In the genomic region with DNA sequence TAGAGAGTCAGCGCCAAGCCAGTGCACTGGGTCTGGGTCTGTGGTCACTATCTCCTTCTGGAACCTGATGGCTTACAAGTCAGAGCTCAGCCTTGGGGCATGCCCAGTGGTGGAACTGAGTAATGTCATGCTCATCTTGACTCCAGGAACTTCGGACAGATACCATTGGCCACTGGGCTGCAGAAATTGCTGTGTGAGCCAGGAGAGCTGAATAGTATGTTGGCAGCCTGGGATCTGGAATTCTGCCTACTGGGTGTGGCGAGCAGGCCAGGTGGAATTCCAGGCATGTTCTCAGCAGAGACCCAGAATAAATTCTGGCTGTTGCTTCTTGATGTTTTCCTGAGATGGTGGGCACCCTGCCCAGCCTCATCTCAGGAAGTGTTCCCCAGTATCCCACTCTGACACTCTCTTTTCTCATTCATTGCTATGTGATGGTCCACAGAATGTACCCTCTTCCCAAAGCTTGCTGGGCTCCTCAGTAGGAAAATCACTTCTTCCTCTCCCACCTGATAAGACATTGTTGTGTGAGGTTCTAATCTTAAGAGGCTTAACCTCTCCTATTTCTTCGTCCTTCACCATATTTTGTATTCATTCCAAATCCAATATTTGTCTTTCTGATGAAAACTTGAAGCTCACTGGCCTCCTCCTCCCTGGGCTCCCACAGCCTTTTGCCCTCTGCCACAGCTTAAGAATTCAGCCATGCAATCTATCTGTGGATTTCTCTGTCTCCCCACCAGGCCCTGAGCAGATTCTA, we compare ENCODE assay signal across 10 mouse cellular contexts. TPM values are rescaled to one million over a fixed set of nuclear protein-coding genes. Genes with fewer than 3 reads are reported as not detected.
DNase-seq lines count a peak whose midpoint lies in the region; ATAC-seq and TF ChIP-seq lines count a peak whose summit lies in the region.
"Had no signal": no experiment of that assay in that cellular context is flagged by ENCODE, and none has a peak within 500 bp of the region (broad histone marks: within the 10 kb centered on the region; RNA-seq: fewer than 3 reads in every experiment).

No protein-coding gene starts in this region.

- WGBS in hindbrain, postnatal 0 days = 78% methylated on average over 4 of the region's 4 CpGs
- 78% methylated on average over 4 of the region's 4 CpGs for WGBS in hindbrain, embryonic 12.5 days
- WGBS in heart, embryonic 16.5 days = 36% methylated on average over 4 of the region's 4 CpGs
- WGBS in lung, postnatal 0 days = 56% methylated on average over 4 of the region's 4 CpGs

- no peaks in the 10 kb centered on the region for H3K27me3 ChIP-seq in hindbrain, postnatal 0 days (ENCODE audit: insufficient read depth, low read length)
- H3K27me3 ChIP-seq in hindbrain, embryonic 12.5 days = no peaks in the 10 kb centered on the region
- no peaks in the 10 kb centered on the region for H3K27me3 ChIP-seq in heart, embryonic 16.5 days (ENCODE audit: control insufficient read depth, insufficient read depth, low read length)
- H3K27me3 ChIP-seq in lung, postnatal 0 days (replicated peaks; ENCODE audit: insufficient read depth, low read length) = no peaks in the 10 kb centered on the region

- no peaks in the 10 kb centered on the region for H3K9me3 ChIP-seq in hindbrain, postnatal 0 days (ENCODE audit: low read length)
- no peaks in the 10 kb centered on the region for H3K9me3 ChIP-seq in hindbrain, embryonic 12.5 days (replicated peaks)
- H3K9me3 ChIP-seq in heart, embryonic 16.5 days (replicated peaks; ENCODE audit: control insufficient read depth, low read length) = no peaks in the 10 kb centered on the region
- H3K9me3 ChIP-seq in lung, postnatal 0 days (ENCODE audit: low read length) = no peaks in the 10 kb centered on the region

- no peak for DNase-seq in hindbrain, postnatal 0 days (ENCODE audit: low spot score)
- peak; percentile 13 for DNase-seq in ZHBTc4 (ENCODE audit: low read depth, low spot score)
- peak; percentile 84 for DNase-seq in lung, postnatal 0 days (ENCODE audit: low spot score)
- DNase-seq in thymus, postnatal 25 days = no peak
- no peak for DNase-seq in adrenal gland, adult 2 months
- DNase-seq in right cerebral cortex, postnatal 4 days = no peak
- DNase-seq: gastrocnemius, postnatal 14 days; layer of hippocampus, adult 9-11 months had no signal

- 0 out of 2 replicates have a peak, but pooled peaks have one; percentile 10 for TF ChIP-seq CTCF in hindbrain, postnatal 0 days (IDR thresholded peaks at IDR 0.05; ENCODE audit: low read depth)
- TF ChIP-seq CTCF in lung, postnatal 0 days (IDR thresholded peaks at IDR 0.05) = peak; percentile 47

- H3K4me1 ChIP-seq in hindbrain, postnatal 0 days (ENCODE audit: insufficient read depth, low read length) = no peaks in the 10 kb centered on the region
- H3K4me1 ChIP-seq in hindbrain, embryonic 12.5 days = no peaks in the 10 kb centered on the region
- peaks cover 15% of the 10 kb centered on the region for H3K4me1 ChIP-seq in heart, embryonic 16.5 days (ENCODE audit: control insufficient read depth, insufficient read depth, low read length)
- H3K4me1 ChIP-seq in lung, postnatal 0 days (ENCODE audit: insufficient read depth, low read depth, low read length) = peaks cover 3% of the 10 kb centered on the region; the same call in 1 of the 2 replicates

- H3K4me2 ChIP-seq in hindbrain, postnatal 0 days (ENCODE audit: low read depth, low read length) = no peak overlapping the region
- no peak overlapping the region for H3K4me2 ChIP-seq in hindbrain, embryonic 12.5 days (replicated peaks)
- no peak overlapping the region for H3K4me2 ChIP-seq in heart, embryonic 16.5 days (ENCODE audit: low read depth, low read length)
- no peak overlapping the region for H3K4me2 ChIP-seq in lung, postnatal 0 days (replicated peaks; ENCODE audit: low read depth, low read length)

- no peak for ATAC-seq in hindbrain, postnatal 0 days
- ATAC-seq in hindbrain, embryonic 12.5 days (ENCODE audit: low FRiP score) = no peak
- peak; percentile 65; the same call in 1 of the 2 replicates for ATAC-seq in heart, embryonic 16.5 days (replicated peaks; ENCODE audit: extremely low read depth, insufficient read depth, low FRiP score)
- peak; percentile 94 for ATAC-seq in lung, postnatal 0 days

- TF ChIP-seq EP300 in lung, postnatal 0 days (IDR thresholded peaks at IDR 0.05) = peak; percentile 75

- H3K27ac ChIP-seq in hindbrain, postnatal 0 days = no peak overlapping the region
- no peak overlapping the region for H3K27ac ChIP-seq in hindbrain, embryonic 12.5 days
- H3K27ac ChIP-seq in heart, embryonic 16.5 days (ENCODE audit: low read length) = peak overlapping the region; percentile 33
- peak overlapping the region; percentile 78 for H3K27ac ChIP-seq in lung, postnatal 0 days (ENCODE audit: low read length)

- H3K4me3 ChIP-seq in hindbrain, postnatal 0 days (ENCODE audit: low read length) = no peak overlapping the region
- no peak overlapping the region for H3K4me3 ChIP-seq in hindbrain, embryonic 12.5 days
- no peak overlapping the region for H3K4me3 ChIP-seq in heart, embryonic 16.5 days (ENCODE audit: low read length)
- H3K4me3 ChIP-seq in lung, postnatal 0 days (ENCODE audit: low read depth, low read length) = no peak overlapping the region

- H3K9ac ChIP-seq in hindbrain, postnatal 0 days (replicated peaks; ENCODE audit: low read length) = no peak overlapping the region
- H3K9ac ChIP-seq in hindbrain, embryonic 12.5 days = no peak overlapping the region
- no peak overlapping the region for H3K9ac ChIP-seq in heart, embryonic 16.5 days (ENCODE audit: low read length)
- no peak overlapping the region for H3K9ac ChIP-seq in lung, postnatal 0 days (replicated peaks; ENCODE audit: low read depth)

- H3K36me3 ChIP-seq in hindbrain, postnatal 0 days (ENCODE audit: insufficient read depth, low read length) = no peaks in the 10 kb centered on the region
- H3K36me3 ChIP-seq in hindbrain, embryonic 12.5 days = no peaks in the 10 kb centered on the region
- no peaks in the 10 kb centered on the region for H3K36me3 ChIP-seq in heart, embryonic 16.5 days (ENCODE audit: control insufficient read depth, insufficient read depth)
- no peaks in the 10 kb centered on the region for H3K36me3 ChIP-seq in lung, postnatal 0 days (ENCODE audit: insufficient read depth, low read length)

RNA-seq across cellular contexts. Expression of gene Sypl, which starts 41.6 kb away (rescaled TPM):
- total RNA-seq in hindbrain, postnatal 0 days (2014; rRNA removed) = 21.5 and 22.6 TPM in 2 replicates
- 46.8 and 48.3 TPM in 2 replicates for polyA plus RNA-seq in hindbrain, postnatal 0 days (2015; fragmentation: Nextera tagmentation; extraction: Ambion mirVana)
- polyA plus RNA-seq in hindbrain, embryonic 12.5 days (2016; fragmentation: Nextera tagmentation; extraction: Ambion mirVana) = 50.9 and 54.5 TPM in 2 replicates
- 110 and 127 TPM in 2 replicates for polyA plus RNA-seq in heart, embryonic 16.5 days (2015; fragmentation: Nextera tagmentation; extraction: Ambion mirVana)
- 237 and 251 TPM in 2 replicates for polyA plus RNA-seq in lung, postnatal 0 days (2015; fragmentation: Nextera tagmentation; extraction: Ambion mirVana)
- total RNA-seq in adrenal gland, adult 2 months (2021) = 100 to 1,000 TPM; 109 to 117 TPM
- polyA plus RNA-seq in adrenal gland, adult 2 months (2012; rRNA removed) = 27.4 and 41.4 TPM in 2 replicates

Comparison
In these comparisons a context has a peak if more than half of its experiments do, and no peak if none do; other contexts are left out.
1. ATAC-seq: peak in heart, embryonic 16.5 days (single experiment) and lung, postnatal 0 days (single experiment); none in hindbrain, postnatal 0 days (single experiment) and hindbrain, embryonic 12.5 days (single experiment).
2. DNase-seq: peak in ZHBTc4 (single experiment) and lung, postnatal 0 days (single experiment); none in hindbrain, postnatal 0 days (single experiment), thymus, postnatal 25 days (single experiment), adrenal gland, adult 2 months (single experiment) and right cerebral cortex, postnatal 4 days (single experiment).
3. H3K27ac ChIP-seq: peak in heart, embryonic 16.5 days (single experiment) and lung, postnatal 0 days (single experiment); none in hindbrain, postnatal 0 days (single experiment) and hindbrain, embryonic 12.5 days (single experiment).